Mouse (Mus musculus) midbrain, embryonic 12.5 days (tissue): ENCODE measurements around the gene Slc15a1. TPM values are rescaled to one million over a fixed set of nuclear protein-coding genes. Genes with fewer than 3 reads are reported as not detected.

ENCODE experiments used
- ATAC-seq: fragments of 200-750 bp; cut with Nextera tagmentation; 2 replicates; pipeline ENCODE4 v1.8.0; 2017; ENCODE audit warnings: low read depth, moderate TSS enrichment, moderate library complexity; ENCODE audit not compliant: low FRiP score
- H3K27ac ChIP-seq: fragments of 300-500 bp; sonication (generic); replicated peaks from 2 replicates; pipeline ENCODE4 v1.5.1; 2016; ENCODE audit warnings: mild to moderate bottlenecking
- H3K27me3 ChIP-seq: fragments of 300-500 bp; sonication (generic); 2 replicates; pipeline ENCODE4 v1.6.1; 2016; ENCODE audit warnings: mild to moderate bottlenecking
- H3K36me3 ChIP-seq: fragments of 300-500 bp; sonication (generic); 2 replicates; pipeline ENCODE4 v1.6.1; 2016
- H3K4me1 ChIP-seq: fragments of 300-500 bp; sonication (generic); 2 replicates; pipeline ENCODE4 v1.6.1; 2016
- H3K4me2 ChIP-seq: fragments of 300-500 bp; sonication (generic); replicated peaks from 2 replicates; pipeline ENCODE4 v1.6.1; 2016; ENCODE audit warnings: mild to moderate bottlenecking, moderate library complexity
- H3K4me3 ChIP-seq: fragments of 300-500 bp; sonication (generic); 2 replicates; pipeline ENCODE4 v1.5.1; 2016; ENCODE audit warnings: mild to moderate bottlenecking
- H3K9ac ChIP-seq: fragments of 300-500 bp; sonication (generic); replicated peaks from 2 replicates; pipeline ENCODE4 v1.6.1; 2016; ENCODE audit warnings: mild to moderate bottlenecking, moderate library complexity
- H3K9me3 ChIP-seq: fragments of 300-500 bp; sonication (generic); 2 replicates; pipeline ENCODE4 v1.6.1; 2016; ENCODE audit warnings: mild to moderate bottlenecking
- WGBS: fragments of 180-500 bp; shearing (Covaris S2); methylation state at CpG from one replicate; pipeline ENCODE4 v1.1.7; 2016; 5-methylcytosine and 5-hydroxymethylcytosine counted together
- polyA plus RNA-seq: library from polyadenylated mRNA; unstranded; fragments of >200 nt; fragmentation: Nextera tagmentation; extraction: Ambion mirVana; gene quantifications from 2 replicates; pipeline ENCODE4 v1.2.1, GENCODE M21; 2016

Gene Slc15a1
- polyA plus RNA-seq, 1 experiment from 2014 or later = not detected

GRCm38 (mm10) chr14:121485722-121486121, 19.3 kb downstream of the Slc15a1 start:
- no peak overlapping the region for H3K9ac ChIP-seq
- no peaks in the 10 kb centered on the region for H3K9me3 ChIP-seq
- H3K4me2 ChIP-seq = no peak overlapping the region
- H3K27ac ChIP-seq = no peak overlapping the region
- ATAC-seq = no peak
- H3K4me1 ChIP-seq = no peaks in the 10 kb centered on the region
- H3K36me3 ChIP-seq = no peaks in the 10 kb centered on the region
- no peaks in the 10 kb centered on the region for H3K27me3 ChIP-seq
- H3K4me3 ChIP-seq = no peak overlapping the region
- WGBS = 94% methylated on average over 1 of the region's 1 CpGs

GRCm38 (mm10) chr14:121484436-121484835, 20.6 kb downstream of the Slc15a1 start:
- H3K4me3 ChIP-seq = no peak overlapping the region
- no peaks in the 10 kb centered on the region for H3K36me3 ChIP-seq
- H3K9me3 ChIP-seq = no peaks in the 10 kb centered on the region
- H3K4me2 ChIP-seq = no peak overlapping the region
- no peak overlapping the region for H3K27ac ChIP-seq
- no peaks in the 10 kb centered on the region for H3K27me3 ChIP-seq
- H3K9ac ChIP-seq = no peak overlapping the region
- ATAC-seq = no peak
- H3K4me1 ChIP-seq = no peaks in the 10 kb centered on the region
- WGBS = 89% methylated on average over 3 of the region's 3 CpGs

- H3K4me1 ChIP-seq = no peaks in the 10 kb centered on the region
- WGBS = 77% methylated on average over 7 of the region's 7 CpGs
- H3K9ac ChIP-seq = no peak overlapping the region
- no peak overlapping the region for H3K4me3 ChIP-seq
- H3K36me3 ChIP-seq = no peaks in the 10 kb centered on the region
- no peak overlapping the region for H3K27ac ChIP-seq
- ATAC-seq = no peak
- no peaks in the 10 kb centered on the region for H3K9me3 ChIP-seq
- H3K27me3 ChIP-seq = no peaks in the 10 kb centered on the region
- no peak overlapping the region for H3K4me2 ChIP-seq
Observed at GRCm38 (mm10) chr14:121482181-121482580, 22.9 kb downstream of the Slc15a1 start.

GRCm38 (mm10) chr14:121481591-121481990, 23.5 kb downstream of the Slc15a1 start:
- H3K27me3 ChIP-seq = no peaks in the 10 kb centered on the region
- no peak overlapping the region for H3K27ac ChIP-seq
- ATAC-seq = no peak
- H3K4me3 ChIP-seq = no peak overlapping the region
- no peaks in the 10 kb centered on the region for H3K36me3 ChIP-seq
- 92% methylated on average over 2 of the region's 2 CpGs for WGBS
- no peaks in the 10 kb centered on the region for H3K9me3 ChIP-seq
- no peak overlapping the region for H3K4me2 ChIP-seq
- H3K4me1 ChIP-seq = no peaks in the 10 kb centered on the region
- no peak overlapping the region for H3K9ac ChIP-seq

- no peaks in the 10 kb centered on the region for H3K9me3 ChIP-seq
- no peak for ATAC-seq
- no peaks in the 10 kb centered on the region for H3K36me3 ChIP-seq
- 91% methylated on average over 3 of the region's 3 CpGs for WGBS
- H3K27me3 ChIP-seq = no peaks in the 10 kb centered on the region
- no peaks in the 10 kb centered on the region for H3K4me1 ChIP-seq
- no peak overlapping the region for H3K9ac ChIP-seq
- H3K27ac ChIP-seq = no peak overlapping the region
- no peak overlapping the region for H3K4me2 ChIP-seq
- H3K4me3 ChIP-seq = no peak overlapping the region
Observed at GRCm38 (mm10) chr14:121479096-121479495, 26.0 kb downstream of the Slc15a1 start.

- Histone ChIP-seq H3K4me1 (no peaks in the 10 kb centered on the region), H3K4me3 (no peak overlapping the region)
- ATAC-seq = no peak
Observed at GRCm38 (mm10) chr14:121477925-121478693, 26.9 kb downstream of the Slc15a1 start.

GRCm38 (mm10) chr14:121473869-121474268, 31.2 kb downstream of the Slc15a1 start:
- no peaks in the 10 kb centered on the region for H3K36me3 ChIP-seq
- H3K27me3 ChIP-seq = no peaks in the 10 kb centered on the region
- 77% methylated on average over 4 of the region's 4 CpGs for WGBS
- H3K4me2 ChIP-seq = no peak overlapping the region
- H3K4me1 ChIP-seq = no peaks in the 10 kb centered on the region
- no peak overlapping the region for H3K4me3 ChIP-seq
- no peak overlapping the region for H3K9ac ChIP-seq
- H3K9me3 ChIP-seq = no peaks in the 10 kb centered on the region
- no peak overlapping the region for H3K27ac ChIP-seq
- no peak for ATAC-seq

More at GRCm38 (mm10) chr14:121477925-121478693, 26.9 kb downstream of the Slc15a1 start:
- Histone ChIP-seq H3K36me3 (no peaks in the 10 kb centered on the region), H3K27ac (no peak overlapping the region), H3K9ac (no peak overlapping the region), H3K4me2 (no peak overlapping the region), H3K9me3 (no peaks in the 10 kb centered on the region), H3K27me3 (no peaks in the 10 kb centered on the region)
- 90% methylated on average over 14 of the region's 14 CpGs for WGBS

- no peaks in the 10 kb centered on the region for H3K36me3 ChIP-seq
- no peak overlapping the region for H3K9ac ChIP-seq
- no peak for ATAC-seq
- no peaks in the 10 kb centered on the region for H3K27me3 ChIP-seq
- no peak overlapping the region for H3K4me2 ChIP-seq
- H3K4me3 ChIP-seq = no peak overlapping the region
- H3K4me1 ChIP-seq = no peaks in the 10 kb centered on the region
- 84% methylated on average over 11 of the region's 11 CpGs for WGBS
- H3K9me3 ChIP-seq = no peaks in the 10 kb centered on the region
- H3K27ac ChIP-seq = no peak overlapping the region
Observed at GRCm38 (mm10) chr14:121471545-121472121, 33.4 kb downstream of the Slc15a1 start.

GRCm38 (mm10) chr14:121469601-121470000, 35.5 kb downstream of the Slc15a1 start:
- H3K27me3 ChIP-seq = no peaks in the 10 kb centered on the region
- no peak overlapping the region for H3K9ac ChIP-seq
- ATAC-seq = no peak
- no peaks in the 10 kb centered on the region for H3K36me3 ChIP-seq
- H3K27ac ChIP-seq = no peak overlapping the region
- H3K9me3 ChIP-seq = no peaks in the 10 kb centered on the region
- no peak overlapping the region for H3K4me2 ChIP-seq
- no peaks in the 10 kb centered on the region for H3K4me1 ChIP-seq
- no peak overlapping the region for H3K4me3 ChIP-seq

GRCm38 (mm10) chr14:121467646-121468045, 37.4 kb downstream of the Slc15a1 start:
- H3K27ac ChIP-seq = no peak overlapping the region
- no peak overlapping the region for H3K4me3 ChIP-seq
- no peaks in the 10 kb centered on the region for H3K27me3 ChIP-seq
- no peaks in the 10 kb centered on the region for H3K9me3 ChIP-seq
- H3K9ac ChIP-seq = no peak overlapping the region
- no peak for ATAC-seq
- WGBS = 94% methylated on average over 6 of the region's 6 CpGs
- no peaks in the 10 kb centered on the region for H3K36me3 ChIP-seq
- no peak overlapping the region for H3K4me2 ChIP-seq
- no peaks in the 10 kb centered on the region for H3K4me1 ChIP-seq

- no peaks in the 10 kb centered on the region for H3K27me3 ChIP-seq
- ATAC-seq = no peak
- H3K9me3 ChIP-seq = no peaks in the 10 kb centered on the region
- H3K4me1 ChIP-seq = no peaks in the 10 kb centered on the region
- WGBS = 90% methylated on average over 4 of the region's 4 CpGs
- H3K4me3 ChIP-seq = no peak overlapping the region
- no peak overlapping the region for H3K9ac ChIP-seq
- no peaks in the 10 kb centered on the region for H3K36me3 ChIP-seq
- H3K4me2 ChIP-seq = no peak overlapping the region
- H3K27ac ChIP-seq = no peak overlapping the region
Observed at GRCm38 (mm10) chr14:121466501-121466900, 38.6 kb downstream of the Slc15a1 start.

- 87% methylated on average over 2 of the region's 2 CpGs for WGBS
Observed at GRCm38 (mm10) chr14:121464318-121464717, 40.7 kb downstream of the Slc15a1 start.

More at GRCm38 (mm10) chr14:121464318-121464717, 40.7 kb downstream of the Slc15a1 start:
- H3K4me2 ChIP-seq = no peak overlapping the region
- no peaks in the 10 kb centered on the region for H3K27me3 ChIP-seq
- ATAC-seq = no peak
- H3K9me3 ChIP-seq = no peaks in the 10 kb centered on the region
- H3K4me3 ChIP-seq = no peak overlapping the region
- H3K27ac ChIP-seq = no peak overlapping the region
- no peaks in the 10 kb centered on the region for H3K36me3 ChIP-seq
- H3K4me1 ChIP-seq = no peaks in the 10 kb centered on the region
- H3K9ac ChIP-seq = no peak overlapping the region
